Mouse (Mus musculus): ENCODE measurements around the gene Klc1. TPM values are rescaled to one million over a fixed set of nuclear protein-coding genes. Genes with fewer than 3 reads are reported as not detected.
A peak's percentile ranks its signal among the peaks of the same experiment; 100 is the strongest.

The Klc1 gene
- polyA plus RNA-seq, 1 experiment from 2014 or later: 95.2 TPM

DNA sequence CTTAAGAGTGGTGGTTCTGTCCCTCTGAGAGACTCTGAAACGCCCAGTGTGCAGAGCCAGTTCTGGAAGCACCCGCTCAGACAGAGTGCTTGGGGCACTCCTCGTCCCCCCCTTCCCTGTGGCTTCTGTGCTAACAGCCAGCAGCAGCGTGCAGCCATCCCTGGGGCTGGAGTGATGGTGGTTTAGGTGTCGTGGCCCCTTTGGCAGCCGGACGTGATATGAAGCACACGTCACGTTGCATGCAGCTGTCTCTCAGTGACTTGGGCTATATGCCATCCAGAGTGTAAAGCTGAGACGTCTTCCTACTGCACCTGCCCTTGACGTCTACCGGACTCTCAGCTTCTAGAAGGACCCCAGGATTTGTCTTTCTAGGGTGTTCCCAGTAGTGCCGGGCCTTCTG, 39.8 kb downstream of the Klc1 start:
- 0 out of 2 replicates have a peak, but pooled peaks cover 12% of the 10 kb centered on the region for H3K4me1 ChIP-seq
- no peak overlapping the region for H3K9ac ChIP-seq
- no peak overlapping the region for H3K27ac ChIP-seq (replicated peaks)
- no peaks in the 10 kb centered on the region for H3K27me3 ChIP-seq (replicated peaks)
- H3K36me3 ChIP-seq: peaks cover 98% of the 10 kb centered on the region
- 87% methylated on average over 13 of the region's 13 CpGs for WGBS
- H3K4me2 ChIP-seq: no peak overlapping the region
- no peak overlapping the region for H3K4me3 ChIP-seq
- H3K9me3 ChIP-seq: no peaks in the 10 kb centered on the region
- no peak for ATAC-seq (ENCODE audit: extremely low read depth, insufficient number of reproducible peaks, low FRiP score, low TSS enrichment)

DNA sequence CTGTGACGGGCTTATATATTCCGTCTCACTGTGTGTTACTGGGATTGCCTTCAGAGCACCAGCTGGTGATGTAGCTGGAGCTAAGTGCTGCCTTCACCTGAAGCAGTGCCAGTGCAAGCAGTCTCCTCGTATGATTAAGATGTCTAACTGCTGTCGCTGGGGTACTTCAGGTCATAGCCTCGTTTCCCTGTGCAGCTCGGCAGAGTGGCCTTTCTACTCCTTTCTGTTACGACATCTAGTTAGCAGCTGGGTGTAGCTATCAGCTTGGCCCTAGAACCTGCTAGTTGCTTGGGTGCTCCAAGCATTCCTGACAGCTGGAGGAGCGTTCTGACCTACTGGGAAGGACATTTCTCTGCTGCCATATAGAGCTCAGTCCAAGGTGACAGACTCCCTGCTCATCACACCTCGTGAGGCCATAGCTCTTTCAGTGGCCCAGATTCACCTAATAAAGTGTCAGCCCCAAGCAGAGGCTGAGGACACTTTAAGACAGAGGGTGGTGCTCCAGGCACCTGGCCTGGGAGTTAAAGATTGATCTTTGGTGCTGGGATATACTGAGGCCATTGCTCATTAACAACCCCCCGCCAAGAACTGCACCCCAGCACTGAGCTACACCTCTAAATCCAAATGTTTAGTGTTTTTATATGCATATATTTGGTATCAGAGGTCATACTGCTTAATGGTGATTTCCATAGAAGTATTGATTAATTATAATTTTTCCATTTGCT, 42.0 kb downstream of the Klc1 start:
- Histone ChIP-seq H3K9me3 (no peaks in the 10 kb centered on the region), H3K4me1 (0 out of 2 replicates have a peak, but pooled peaks cover 7% of the 10 kb centered on the region), H3K27ac (replicated peaks) (0 out of 2 replicates have a peak overlapping the region, but pooled peaks have one; percentile 33), H3K4me3 (no peak overlapping the region), H3K4me2 (no peak overlapping the region), H3K36me3 (peaks cover 98% of the 10 kb centered on the region), H3K27me3 (replicated peaks) (no peaks in the 10 kb centered on the region), H3K9ac (no peak overlapping the region)
- 65% methylated on average over 10 of the region's 10 CpGs for WGBS
- no peak for ATAC-seq (ENCODE audit: extremely low read depth, insufficient number of reproducible peaks, low FRiP score, low TSS enrichment)

DNA sequence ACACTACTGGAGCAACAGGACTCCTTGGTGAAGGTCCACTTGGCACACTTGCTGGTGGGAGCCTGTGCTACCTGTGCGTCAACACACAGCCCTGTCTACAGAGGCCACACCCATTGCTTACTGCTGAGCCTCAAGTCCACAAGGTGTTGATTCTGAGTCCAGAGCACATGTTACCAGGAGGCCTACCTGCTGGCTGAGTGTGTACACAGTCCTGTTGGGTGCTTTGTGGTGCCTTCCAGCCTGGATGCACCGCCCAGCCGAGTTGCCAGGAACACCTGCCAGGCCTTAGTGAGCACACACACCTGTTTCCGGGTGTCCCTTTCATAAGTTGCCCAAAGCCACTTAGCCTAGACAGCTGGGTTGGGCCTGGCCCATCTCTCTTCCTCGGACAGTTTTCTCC, 44.9 kb downstream of the Klc1 start:
- Histone ChIP-seq H3K27me3 (replicated peaks) (no peaks in the 10 kb centered on the region), H3K4me1 (0 out of 2 replicates have a peak, but pooled peaks cover 7% of the 10 kb centered on the region), H3K4me2 (no peak overlapping the region), H3K9ac (no peak overlapping the region), H3K36me3 (peaks cover 99% of the 10 kb centered on the region), H3K9me3 (no peaks in the 10 kb centered on the region), H3K4me3 (no peak overlapping the region), H3K27ac (replicated peaks) (no peak overlapping the region)
- ATAC-seq (ENCODE audit: extremely low read depth, insufficient number of reproducible peaks, low FRiP score, low TSS enrichment): no peak
- 86% methylated on average over 5 of the region's 5 CpGs for WGBS

GRCm38 (mm10) chr12:111808775-111809174, 50.1 kb downstream of the Klc1 start:
- no peak overlapping the region for H3K4me2 ChIP-seq
- H3K4me3 ChIP-seq: no peak overlapping the region
- H3K27ac ChIP-seq (replicated peaks): no peak overlapping the region
- H3K27me3 ChIP-seq (replicated peaks): no peaks in the 10 kb centered on the region
- 86% methylated on average over 6 of the region's 6 CpGs for WGBS
- peaks cover 26% of the 10 kb centered on the region for H3K4me1 ChIP-seq
- H3K9me3 ChIP-seq: no peaks in the 10 kb centered on the region
- no peak overlapping the region for H3K9ac ChIP-seq
- H3K36me3 ChIP-seq: peaks cover 56% of the 10 kb centered on the region
- no peak for ATAC-seq (ENCODE audit: extremely low read depth, insufficient number of reproducible peaks, low FRiP score, low TSS enrichment)

- H3K9ac ChIP-seq: peak overlapping the region; percentile 62
- no peaks in the 10 kb centered on the region for H3K9me3 ChIP-seq
- H3K4me2 ChIP-seq: no peak overlapping the region
- no peaks in the 10 kb centered on the region for H3K27me3 ChIP-seq (replicated peaks)
- ATAC-seq (ENCODE audit: extremely low read depth, insufficient number of reproducible peaks, low FRiP score, low TSS enrichment): no peak
- peak overlapping the region; percentile 53 for H3K27ac ChIP-seq (replicated peaks)
- H3K4me3 ChIP-seq: no peak overlapping the region
- H3K36me3 ChIP-seq: peaks cover 47% of the 10 kb centered on the region
- 7% methylated on average over 9 of the region's 9 CpGs for WGBS
- H3K4me1 ChIP-seq: peaks cover 28% of the 10 kb centered on the region
Measured at GRCm38 (mm10) chr12:111809762-111810161, 51.1 kb downstream of the Klc1 start.

DNA sequence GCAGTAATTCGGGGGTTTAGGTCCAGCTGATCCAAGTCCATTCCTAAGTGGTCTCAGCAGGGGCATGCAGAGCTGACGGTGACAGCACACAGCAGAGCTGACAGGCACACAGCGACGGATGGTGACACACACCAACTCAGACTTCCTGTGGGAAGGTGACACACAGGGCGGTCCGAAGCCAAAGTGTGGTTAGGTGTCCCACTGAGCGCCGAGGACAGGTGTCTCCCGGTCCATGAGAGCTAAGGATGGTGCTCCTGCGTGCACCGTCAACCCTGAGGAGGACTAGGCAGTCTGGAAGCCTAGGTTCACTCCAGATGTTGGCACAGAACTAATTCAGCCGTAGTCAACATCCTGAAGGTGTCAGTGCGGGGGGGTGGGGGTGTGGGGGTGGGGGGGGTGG, 53.4 kb downstream of the Klc1 start:
- H3K4me3 ChIP-seq: no peak overlapping the region
- H3K9me3 ChIP-seq: no peaks in the 10 kb centered on the region
- H3K27me3 ChIP-seq (replicated peaks): no peaks in the 10 kb centered on the region
- peaks cover 51% of the 10 kb centered on the region for H3K4me1 ChIP-seq
- no peak overlapping the region for H3K4me2 ChIP-seq
- 0 out of 2 replicates have a peak overlapping the region, but pooled peaks have one; percentile 14 for H3K9ac ChIP-seq
- no peak overlapping the region for H3K27ac ChIP-seq (replicated peaks)
- WGBS: 83% methylated on average over 13 of the region's 13 CpGs
- ATAC-seq (ENCODE audit: extremely low read depth, insufficient number of reproducible peaks, low FRiP score, low TSS enrichment): no peak
- peaks cover 24% of the 10 kb centered on the region for H3K36me3 ChIP-seq

- H3K4me1 ChIP-seq: peaks cover 55% of the 10 kb centered on the region
- WGBS: 65% methylated on average over 12 of the region's 12 CpGs
Measured at GRCm38 (mm10) chr12:111812611-111813010, 54.0 kb downstream of the Klc1 start.

GRCm38 (mm10) chr12:111813111-111813765, 54.6 kb downstream of the Klc1 start:
- H3K9me3 ChIP-seq: no peaks in the 10 kb centered on the region
- H3K27ac ChIP-seq (replicated peaks): no peak overlapping the region
- no peaks in the 10 kb centered on the region for H3K27me3 ChIP-seq (replicated peaks)
- peak overlapping the region; percentile 85 for H3K4me3 ChIP-seq
- no peak for ATAC-seq (ENCODE audit: extremely low read depth, insufficient number of reproducible peaks, low FRiP score, low TSS enrichment)
- peaks cover 20% of the 10 kb centered on the region for H3K36me3 ChIP-seq
- H3K4me1 ChIP-seq: peaks cover 61% of the 10 kb centered on the region
- WGBS: 6% methylated on average over 27 of the region's 27 CpGs
- peak overlapping the region; percentile 83 for H3K9ac ChIP-seq
- H3K4me2 ChIP-seq: peak overlapping the region; percentile 84

More at GRCm38 (mm10) chr12:111812611-111813010, 54.0 kb downstream of the Klc1 start:
- Histone ChIP-seq H3K36me3 (peaks cover 20% of the 10 kb centered on the region), H3K9me3 (no peaks in the 10 kb centered on the region), H3K4me2 (peak overlapping the region; percentile 84), H3K9ac (peak overlapping the region; percentile 83), H3K4me3 (peak overlapping the region; percentile 85), H3K27ac (replicated peaks) (no peak overlapping the region), H3K27me3 (replicated peaks) (no peaks in the 10 kb centered on the region)
- no peak for ATAC-seq (ENCODE audit: extremely low read depth, insufficient number of reproducible peaks, low FRiP score, low TSS enrichment)

DNA sequence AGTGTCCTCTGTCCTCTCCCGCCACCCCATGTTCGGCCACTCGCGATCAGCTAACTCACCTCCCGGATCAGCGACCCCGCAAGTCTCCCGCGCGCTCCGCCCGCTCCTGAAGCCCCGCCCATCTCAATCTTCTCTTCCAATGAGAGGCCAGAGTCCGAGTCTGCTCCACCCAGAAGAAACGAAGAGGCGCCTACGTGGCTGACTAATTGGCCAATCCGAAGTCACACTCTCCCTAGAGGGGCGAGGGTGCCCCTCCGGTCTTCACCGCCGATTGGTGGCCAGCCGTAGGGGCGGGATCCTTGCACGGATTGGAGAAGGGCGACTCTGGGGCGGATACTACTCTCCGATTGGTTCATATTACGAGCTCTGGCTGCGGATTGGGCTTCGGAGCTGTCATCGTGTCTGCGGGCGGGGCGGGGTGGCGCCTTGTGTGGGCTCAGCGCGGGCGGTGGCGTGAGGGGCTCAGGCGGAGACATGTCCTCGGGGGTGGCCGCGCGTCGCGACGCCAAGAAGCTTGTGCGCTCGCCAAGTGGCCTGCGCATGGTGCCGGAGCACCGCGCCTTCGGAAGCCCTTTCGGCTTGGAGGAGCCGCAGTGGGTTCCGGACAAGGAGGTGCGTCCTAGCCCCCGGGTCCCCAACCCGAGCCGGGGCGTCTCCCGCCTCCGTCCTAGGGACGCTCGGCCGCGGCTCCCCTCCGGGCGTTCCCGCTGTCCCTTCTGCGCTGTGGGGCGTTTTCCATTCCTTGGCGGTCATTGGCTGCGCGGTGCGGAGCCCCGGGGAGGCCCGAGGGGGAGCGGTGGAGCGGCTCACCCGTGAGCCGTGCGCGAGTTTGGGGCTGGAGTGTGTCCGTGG, 55.3 kb downstream of the Klc1 start, which contains the start of the genes Xrcc3 and Zfyve21:
TSS of gene Xrcc3 (minus strand) at position 108 of the 852 bp plus-strand sequence.
TSS of gene Zfyve21 (plus strand) at position 405 of the 852 bp plus-strand sequence.
- WGBS: under 1% methylated on average over 87 of the region's 87 CpGs
- peak; percentile 98 for ATAC-seq (ENCODE audit: extremely low read depth, insufficient number of reproducible peaks, low FRiP score, low TSS enrichment)
- peaks cover 69% of the 10 kb centered on the region for H3K4me1 ChIP-seq

DNA sequence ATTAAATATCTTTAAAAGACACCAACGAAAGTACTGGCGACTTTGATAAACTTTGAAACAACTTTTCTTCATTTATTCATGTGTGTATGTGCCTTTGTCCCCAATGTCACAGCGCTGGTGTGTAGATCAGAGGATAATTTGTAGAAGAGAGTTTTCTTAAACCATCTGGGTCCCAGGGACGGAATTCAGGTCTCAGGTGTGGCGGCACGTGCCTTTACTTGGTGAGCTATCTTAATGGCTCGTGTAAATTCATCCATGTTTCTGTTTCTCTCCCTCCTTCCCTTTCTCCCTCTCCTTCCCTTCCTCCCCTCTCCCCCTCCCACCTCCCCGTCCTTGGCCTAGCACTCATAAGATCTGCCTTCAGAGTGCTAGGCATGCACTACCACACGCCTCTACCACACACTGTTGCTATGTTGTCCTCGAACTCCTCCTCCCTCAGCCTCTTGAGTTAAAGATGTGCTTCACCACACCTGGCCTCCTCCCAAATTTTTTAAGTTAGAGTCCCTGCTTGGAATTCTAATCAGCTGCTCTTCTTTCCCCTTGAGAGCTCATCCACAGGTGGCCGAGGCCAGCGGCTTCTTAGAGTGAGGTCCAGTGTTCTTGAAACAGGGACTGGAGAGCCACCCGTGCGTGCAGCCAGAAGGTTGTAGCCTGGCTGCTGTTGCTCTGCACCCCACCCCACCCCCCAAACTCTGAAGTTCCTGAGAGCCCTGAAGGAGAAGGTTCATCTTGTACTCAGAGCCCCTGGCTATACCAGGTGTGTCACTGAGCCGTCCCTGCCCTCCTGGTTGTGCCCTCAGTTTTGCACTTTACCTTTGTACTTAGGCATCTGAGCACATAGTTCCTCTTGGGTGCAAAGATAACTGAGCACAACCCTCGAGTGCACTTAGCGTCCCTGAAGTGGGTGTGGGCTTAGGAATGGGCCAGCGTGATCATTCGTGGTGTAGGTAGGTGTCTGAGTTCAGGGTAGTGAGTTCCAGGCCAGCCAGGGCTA, 56.4 kb downstream of the Klc1 start:
- H3K27ac ChIP-seq (replicated peaks): peak overlapping the region; percentile 95
- ATAC-seq (ENCODE audit: extremely low read depth, insufficient number of reproducible peaks, low FRiP score, low TSS enrichment): no peak
- H3K4me3 ChIP-seq: peak overlapping the region; percentile 85
- peaks cover 13% of the 10 kb centered on the region for H3K36me3 ChIP-seq
- no peaks in the 10 kb centered on the region for H3K9me3 ChIP-seq
- H3K9ac ChIP-seq: peak overlapping the region; percentile 91
- WGBS: 19% methylated on average over 19 of the region's 19 CpGs
- no peaks in the 10 kb centered on the region for H3K27me3 ChIP-seq (replicated peaks)
- peak overlapping the region; percentile 91 for H3K4me2 ChIP-seq
- H3K4me1 ChIP-seq: peaks cover 66% of the 10 kb centered on the region

More for the DNA sequence above, 55.3 kb downstream of the Klc1 start, which contains the start of the genes Xrcc3 and Zfyve21:
- H3K9me3 ChIP-seq: no peaks in the 10 kb centered on the region
- peak within 1 kb of the TSS; percentile 85 for H3K4me3 ChIP-seq
- peak within 1 kb of the TSS; percentile 91 for H3K4me2 ChIP-seq
- H3K36me3 ChIP-seq: peaks cover 15% of the 10 kb centered on the region
- H3K27me3 ChIP-seq (replicated peaks): no peaks in the 10 kb centered on the region
- peak within 1 kb of the TSS; percentile 95 for H3K27ac ChIP-seq (replicated peaks)
- peak within 1 kb of the TSS; percentile 91 for H3K9ac ChIP-seq

Measured in heart, embryonic 13.5 days (tissue).